Mouse (Mus musculus): ENCODE data around the gene Ift88.
A peak's percentile ranks its signal among the peaks of the same experiment; 100 is the strongest.
"Not testable (repeated sequence)": the region's sequence is repeated elsewhere in the genome, so short reads cannot be mapped to it uniquely, and the experiment has no call there.

Ift88 gene

DNA sequence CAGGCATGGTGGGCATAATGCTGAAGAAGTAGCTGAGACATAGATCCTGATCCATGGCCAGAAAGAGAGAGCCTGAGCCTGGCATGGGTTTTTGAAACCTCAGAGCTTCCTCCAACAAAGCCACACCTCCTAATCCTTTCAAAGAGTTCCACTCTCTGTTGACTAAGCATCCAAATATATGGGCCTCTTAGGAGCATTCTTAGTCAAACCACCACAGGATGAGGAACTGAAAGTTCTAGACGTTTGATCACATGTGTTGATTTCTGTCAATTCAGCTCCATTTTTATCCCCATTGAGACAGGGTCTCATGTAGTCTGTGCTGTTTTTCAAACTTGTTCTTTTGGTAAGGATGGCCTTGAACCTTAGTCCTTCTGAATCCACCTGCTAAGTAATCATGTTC, 28.7 kb downstream of the Ift88 start:
- DNase-seq (ENCODE audit: low spot score in 2 of 2) = no peak

DNA sequence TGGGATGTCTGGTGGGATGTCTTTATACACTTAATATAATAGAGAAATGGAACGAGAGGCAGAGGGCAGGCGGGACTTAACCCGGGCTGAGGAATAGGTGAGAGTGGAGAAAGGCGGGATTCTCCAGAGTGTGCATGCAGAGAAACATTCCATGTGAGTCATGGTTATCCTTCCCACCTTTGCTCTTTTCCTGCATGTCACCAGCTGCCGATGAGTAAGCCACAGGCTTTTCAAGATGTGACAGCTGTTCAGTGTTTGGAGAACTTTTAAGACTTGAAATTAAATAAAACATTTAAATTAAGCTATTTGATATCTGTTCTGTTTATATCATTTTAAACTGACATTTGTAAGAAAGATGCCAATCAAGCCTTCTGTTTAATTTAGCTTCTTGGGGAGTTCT, 36.0 kb downstream of the Ift88 start:
- DNase-seq (ENCODE audit: low spot score in 2 of 2) = peak in 1 of 2 experiments; percentile 14

- DNase-seq (ENCODE audit: low spot score in 2 of 2) = not testable (repeated sequence)
These were observed 36.5 kb downstream of the Ift88 start for GRCm38 (mm10) chr14:57460326-57460725.

GRCm38 (mm10) chr14:57462871-57463270, 39.0 kb downstream of the Ift88 start:
- no peak for DNase-seq (ENCODE audit: low spot score in 2 of 2)

DNA sequence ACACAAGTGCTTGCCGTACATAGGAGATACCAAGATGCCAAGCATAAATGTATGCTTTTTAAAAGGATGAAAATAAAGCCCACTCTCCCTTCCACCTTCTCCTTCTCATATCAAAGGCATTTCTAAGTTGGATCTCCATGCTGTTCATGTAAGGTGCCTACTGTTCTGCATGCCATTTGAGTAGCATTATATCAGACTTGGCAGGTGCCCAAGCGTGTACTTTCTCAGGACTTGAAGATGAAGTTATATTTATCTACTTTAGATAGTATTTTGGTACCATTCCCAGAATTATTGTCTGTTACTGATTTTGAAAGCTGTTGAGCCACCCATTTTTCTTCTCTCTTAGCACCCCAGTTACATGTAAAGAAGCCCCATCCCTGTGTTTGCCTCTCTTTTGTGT, 51.2 kb downstream of the Ift88 start:
- peak; percentile 48 to 84 for DNase-seq (ENCODE audit: low spot score in 2 of 2)

DNA sequence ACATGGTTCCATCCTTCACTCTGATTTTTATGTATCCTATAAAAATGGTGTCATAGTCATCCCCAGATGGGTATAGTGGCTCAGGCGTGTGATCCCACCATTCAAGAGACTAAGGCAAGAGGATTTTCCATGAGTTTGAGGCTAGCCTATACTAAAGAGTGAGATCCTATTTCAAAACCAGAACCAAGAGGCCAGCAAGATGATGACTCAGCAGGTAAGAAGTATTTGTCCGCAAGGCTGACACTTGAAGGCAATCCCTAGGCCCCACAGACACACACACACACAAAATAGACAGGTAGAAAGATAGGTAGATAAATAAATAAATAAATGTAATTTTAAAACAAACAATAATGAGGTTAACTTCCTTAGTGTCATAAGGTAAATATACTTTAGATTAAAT, 58.4 kb downstream of the Ift88 start:
- no peak for DNase-seq (ENCODE audit: low spot score in 2 of 2)

DNA sequence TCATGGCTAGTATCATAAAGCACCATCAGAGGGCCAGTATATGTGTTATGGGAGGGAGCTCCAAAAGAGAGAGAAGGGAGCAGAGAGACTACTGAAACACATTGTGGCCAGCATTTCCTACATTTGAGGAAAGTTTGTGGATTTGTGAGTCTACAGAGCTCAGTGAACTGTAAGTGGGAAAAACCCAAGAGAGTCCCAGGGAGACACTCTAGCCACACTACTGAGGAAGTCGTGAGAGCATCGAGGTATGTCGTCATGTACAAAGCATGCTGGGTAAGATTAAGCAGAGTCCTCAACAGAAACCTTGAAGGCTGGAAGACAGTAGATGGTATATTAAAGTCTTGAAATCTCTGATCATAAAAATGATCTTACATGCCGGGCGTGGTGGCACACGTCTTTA, 60.3 kb downstream of the Ift88 start:
- DNase-seq (ENCODE audit: low spot score in 2 of 2) = no peak

DNA sequence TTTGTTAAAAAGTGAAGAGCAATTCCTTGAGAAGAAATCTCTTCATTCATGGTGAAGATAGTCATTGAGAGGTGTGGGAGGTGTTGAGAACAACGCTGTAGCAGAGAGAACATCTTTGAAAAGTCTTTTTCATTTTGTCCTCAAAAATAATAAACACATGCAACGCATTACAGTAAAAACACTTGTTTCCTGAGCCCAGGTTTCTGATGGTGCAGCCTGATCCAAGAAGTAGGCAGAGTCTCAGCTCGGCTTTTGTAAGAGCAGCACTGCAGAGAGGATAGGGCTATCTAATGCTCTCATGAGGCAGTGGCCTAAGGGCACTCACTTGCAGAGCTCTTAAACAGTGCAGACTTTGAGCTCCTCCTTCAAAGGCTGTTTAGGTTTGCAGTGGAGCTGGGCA, 65.8 kb downstream of the Ift88 start:
- DNase-seq (ENCODE audit: low spot score in 2 of 2) = no peak

DNA sequence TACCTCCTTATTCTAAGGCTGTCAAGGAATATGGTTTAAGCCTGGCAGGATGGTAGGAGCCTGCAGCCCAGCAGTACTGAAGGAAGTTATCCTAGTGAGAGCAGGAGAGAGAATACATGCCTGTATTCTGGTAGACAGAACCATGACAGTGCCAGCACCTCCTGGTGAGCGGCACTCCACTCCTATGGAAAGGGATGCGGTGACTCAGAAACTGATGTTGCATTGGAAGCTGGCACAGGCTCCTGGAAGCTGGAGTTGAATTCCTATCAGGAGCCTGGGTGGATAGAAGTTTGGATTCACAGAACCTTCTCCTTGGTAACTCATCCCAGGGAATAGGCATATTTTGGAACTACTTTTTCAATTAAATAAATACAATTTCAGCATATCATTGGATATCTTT, 70.0 kb downstream of the Ift88 start:
- DNase-seq (ENCODE audit: low spot score in 2 of 2) = no peak

GRCm38 (mm10) chr14:57503729-57504128, 79.9 kb downstream of the Ift88 start:
- no peak for DNase-seq (ENCODE audit: low spot score in 2 of 2)

DNA sequence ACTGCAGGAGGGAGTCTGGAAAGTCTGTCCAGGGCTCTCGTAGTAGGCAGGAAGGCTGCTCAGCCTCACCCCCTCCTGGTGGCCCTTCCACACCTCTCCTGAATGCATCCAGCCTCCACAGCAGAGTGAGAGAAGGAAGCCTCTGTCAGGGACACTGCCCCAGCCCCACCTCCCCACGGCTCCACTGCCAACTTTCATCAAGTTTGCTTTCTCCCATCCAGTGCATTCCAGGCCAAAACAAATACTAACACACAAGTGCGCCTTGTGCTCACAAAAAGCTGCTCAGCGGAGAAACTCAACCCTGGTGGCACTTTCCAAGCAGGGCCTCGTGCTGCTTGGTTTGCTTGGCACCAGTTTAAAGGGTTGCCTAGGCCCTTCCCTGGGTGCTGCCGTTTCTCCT, 85.7 kb downstream of the Ift88 start:
- peak in 1 of 2 experiments; percentile 53 for DNase-seq (ENCODE audit: low spot score in 2 of 2)

- no peak for DNase-seq (ENCODE audit: low spot score in 2 of 2)
These were observed 91.4 kb downstream of the Ift88 start for GRCm38 (mm10) chr14:57515156-57515762.

DNA sequence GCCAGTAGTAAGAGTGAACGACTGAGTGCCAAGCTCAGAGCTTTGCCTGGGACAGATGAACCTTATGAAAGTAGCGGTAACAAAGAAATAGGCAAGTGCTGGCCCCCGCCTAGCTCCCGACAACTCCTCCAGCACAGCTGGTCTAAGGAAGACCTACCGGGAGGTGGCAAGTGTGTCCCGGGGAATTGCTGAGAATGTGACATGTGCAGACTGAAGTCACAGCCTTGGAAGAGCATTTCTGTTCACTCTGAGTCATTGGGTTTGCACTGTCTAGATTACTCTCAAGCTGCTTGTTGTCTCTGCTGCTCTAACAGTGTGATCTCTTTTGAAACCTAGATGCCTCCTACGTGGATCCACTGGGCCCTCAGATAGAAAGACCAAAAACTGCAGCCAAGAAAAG, 93.1 kb downstream of the Ift88 start:
- peak in 1 of 2 experiments; percentile 69 for DNase-seq (ENCODE audit: low spot score in 2 of 2)

GRCm38 (mm10) chr14:57523762-57524161, 99.9 kb downstream of the Ift88 start:
- no peak for DNase-seq (ENCODE audit: low spot score in 2 of 2)

GRCm38 (mm10) chr14:57524671-57525387, 101.0 kb downstream of the Ift88 start, which contains the start of gene Il17d:
Il17d (plus strand) TSS chr14:57524777.
- DNase-seq (ENCODE audit: low spot score in 2 of 2) = no peak

DNA sequence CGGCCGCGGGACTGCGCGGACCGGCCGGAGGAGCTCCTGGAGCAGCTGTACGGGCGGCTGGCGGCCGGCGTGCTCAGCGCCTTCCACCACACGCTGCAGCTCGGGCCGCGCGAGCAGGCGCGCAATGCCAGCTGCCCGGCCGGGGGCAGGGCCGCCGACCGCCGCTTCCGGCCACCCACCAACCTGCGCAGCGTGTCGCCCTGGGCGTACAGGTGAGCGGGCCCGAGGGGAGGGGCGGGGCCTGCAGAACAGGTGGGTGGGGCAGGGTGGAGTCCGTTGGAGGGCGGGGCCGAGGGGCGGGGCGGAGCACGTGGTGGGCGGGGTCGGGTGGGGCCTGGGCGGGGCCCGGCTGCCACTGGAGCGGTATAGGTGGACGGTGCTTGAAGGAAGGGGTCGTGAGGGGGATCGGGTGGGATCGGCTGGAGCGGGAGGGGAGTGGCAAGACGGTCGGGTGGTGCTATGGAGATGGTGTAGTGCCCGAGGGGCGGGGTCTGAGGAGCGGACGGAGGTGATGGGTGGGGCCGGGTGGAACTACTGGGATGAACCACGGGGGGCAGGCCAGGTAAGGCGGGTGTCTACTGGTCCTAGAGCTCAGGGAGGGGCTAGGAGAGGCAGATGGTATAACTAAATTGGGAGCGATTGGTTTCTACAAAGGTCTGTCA, 101.7 kb downstream of the Ift88 start:
- DNase-seq (ENCODE audit: low spot score in 2 of 2) = peak; percentile 76 to 81

- DNase-seq (ENCODE audit: low spot score in 2 of 2) = no peak
These were observed 102.3 kb downstream of the Ift88 start for GRCm38 (mm10) chr14:57526050-57526623.

- DNase-seq (ENCODE audit: low spot score in 2 of 2) = no peak
These were observed 103.3 kb downstream of the Ift88 start for GRCm38 (mm10) chr14:57527122-57527521.

- no peak for DNase-seq (ENCODE audit: low spot score in 2 of 2)
These were observed 103.7 kb downstream of the Ift88 start for GRCm38 (mm10) chr14:57527598-57527997.

DNA sequence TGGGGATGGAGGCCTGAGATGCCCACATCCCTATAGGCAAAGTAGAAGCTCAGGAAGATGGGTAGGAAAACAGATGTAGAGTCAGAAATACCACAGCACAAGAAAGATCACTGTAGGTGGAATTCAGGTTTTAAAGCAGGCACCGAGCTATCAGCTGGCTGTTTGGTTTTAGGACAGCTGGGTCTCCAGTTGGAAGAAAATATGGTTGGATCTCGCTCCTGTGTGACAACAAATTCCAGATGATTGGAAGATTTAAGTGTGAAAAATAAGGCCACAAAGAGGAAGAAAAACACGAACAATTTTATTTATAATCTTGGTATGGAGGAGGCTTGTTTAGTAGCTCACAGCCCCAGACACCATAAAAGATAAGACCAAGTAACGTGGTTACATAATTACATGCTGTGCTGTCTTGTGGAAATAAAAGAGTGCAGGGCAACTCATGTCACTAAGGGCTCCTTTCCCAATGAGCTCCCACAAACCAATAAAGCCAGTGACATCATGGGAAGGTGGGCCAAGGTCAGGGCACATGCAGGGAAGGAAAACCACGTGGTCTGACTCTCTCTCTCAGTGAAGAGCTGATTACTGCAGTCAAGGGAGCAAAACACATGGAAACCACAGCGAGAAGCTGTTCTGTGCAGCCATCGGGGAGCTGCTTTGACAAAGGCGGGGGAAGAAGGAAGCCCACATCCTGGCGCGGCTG, 105.4 kb downstream of the Ift88 start:
- peak; percentile 71 to 75 for DNase-seq (ENCODE audit: low spot score in 2 of 2)

- DNase-seq (ENCODE audit: low spot score in 2 of 2) = no peak
These were observed 106.1 kb downstream of the Ift88 start for GRCm38 (mm10) chr14:57529786-57530515.

All from frontal cortex, postnatal 36 days (tissue).